Mouse (Mus musculus) thymus, adult 2 months (tissue): ENCODE results near the gene Gm44805. TPM values are rescaled to one million over a fixed set of nuclear protein-coding genes. Genes with fewer than 3 reads are reported as not detected.

ENCODE experiments used
- DNase-seq: peaks from one replicate; pipeline ENCODE4 v3.0.0; 2021
- H3K27ac ChIP-seq: fragments of 200-500 bp; 2 replicates; pipeline ENCODE4 v1.5.1; 2012; ENCODE audit warnings: low read length, control low read depth; ENCODE audit not compliant: control insufficient read depth, insufficient read depth
- H3K27me3 ChIP-seq: fragments of 200-500 bp; 2 replicates; pipeline ENCODE4 v1.6.1; 2012; ENCODE audit warnings: mild to moderate bottlenecking, low read length, moderate library complexity, mixed read lengths; ENCODE audit not compliant: control insufficient read depth, insufficient read depth
- H3K36me3 ChIP-seq: fragments of 200-500 bp; 2 replicates; pipeline ENCODE4 v1.6.1; 2012; ENCODE audit warnings: mild to moderate bottlenecking, low read length, moderate library complexity; ENCODE audit not compliant: control insufficient read depth, insufficient read depth
- H3K4me1 ChIP-seq: fragments of 200-500 bp; replicated peaks from 2 replicates; pipeline ENCODE4 v1.6.1; 2012; ENCODE audit warnings: low read length; ENCODE audit not compliant: control insufficient read depth, insufficient read depth
- H3K4me3 ChIP-seq: fragments of 200-500 bp; 2 replicates; pipeline ENCODE4 v1.5.1; 2012; ENCODE audit warnings: mild to moderate bottlenecking, low read length, control low read depth, moderate library complexity; ENCODE audit not compliant: control insufficient read depth, insufficient read depth
- CTCF ChIP-seq: fragments of 200-500 bp; IDR thresholded peaks from 2 replicates; pipeline ENCODE4 v1.5.1; 2012; ENCODE audit warnings: mild to moderate bottlenecking, control low read depth, low read length, moderate library complexity, borderline replicate concordance; ENCODE audit not compliant: control insufficient read depth, poor library complexity, insufficient read depth; ENCODE audit errors: extremely low read depth
- POLR2A ChIP-seq: fragments of 200-500 bp; IDR thresholded peaks from 2 replicates; pipeline ENCODE4 v1.6.1; 2012; ENCODE audit warnings: mild to moderate bottlenecking, low read length, control low read depth, moderate library complexity; ENCODE audit not compliant: control insufficient read depth, poor library complexity, insufficient read depth; ENCODE audit errors: extremely low read depth
- WGBS: fragments of 180-500 bp; shearing (Covaris S2); methylation state at CpG from one replicate; pipeline ENCODE4 v1.1.7; 2018; 5-methylcytosine and 5-hydroxymethylcytosine counted together
- polyA plus RNA-seq: library from polyadenylated mRNA; depleted of rRNA; stranded (reverse); fragments of >200 nt; gene quantifications from 2 replicates; pipeline ENCODE4 v1.2.3, GENCODE M21; 2012

Gm44805 gene
- polyA plus RNA-seq, 1 experiment, result not detected

GRCm38 (mm10) chr7:19664455-19664954 is 16.7 kb downstream of the Gm44805 start:
- Histone ChIP-seq H3K4me1 (peaks cover 19% of the 10 kb centered on the region), H3K4me3 (peak overlapping the region; percentile 80), H3K27ac (no peak overlapping the region), H3K36me3 (no peaks in the 10 kb centered on the region), H3K27me3 (no peaks in the 10 kb centered on the region)
- no peak for DNase-seq
- TF ChIP-seq POLR2A (0 out of 2 replicates have a peak, but pooled peaks have one; percentile 58), CTCF (no peak)
- WGBS, result under 1% methylated on average over 37 of the region's 37 CpGs

GRCm38 (mm10) chr7:19663940-19664339 is 17.3 kb downstream of the Gm44805 start:
- 21% methylated on average over 8 of the region's 8 CpGs for WGBS
- peak; percentile 11 for DNase-seq
- peak overlapping the region; percentile 80 for H3K4me3 ChIP-seq
- H3K27ac ChIP-seq, result no peak overlapping the region
- H3K27me3 ChIP-seq, result no peaks in the 10 kb centered on the region
- no peak for TF ChIP-seq POLR2A
- TF ChIP-seq CTCF, result no peak
- H3K4me1 ChIP-seq, result peaks cover 15% of the 10 kb centered on the region
- H3K36me3 ChIP-seq, result no peaks in the 10 kb centered on the region

GRCm38 (mm10) chr7:19652614-19653013 is 28.6 kb downstream of the Gm44805 start:
- H3K4me1 ChIP-seq, result no peaks in the 10 kb centered on the region
- no peaks in the 10 kb centered on the region for H3K27me3 ChIP-seq
- WGBS, result 97% methylated on average over 2 of the region's 2 CpGs
- no peak overlapping the region for H3K27ac ChIP-seq
- H3K4me3 ChIP-seq, result no peak overlapping the region
- peaks cover 34% of the 10 kb centered on the region for H3K36me3 ChIP-seq
- no peak for DNase-seq
- TF ChIP-seq POLR2A (no peak), CTCF (no peak)

- Histone ChIP-seq H3K27ac (no peak overlapping the region), H3K4me1 (no peaks in the 10 kb centered on the region), H3K4me3 (no peak overlapping the region), H3K36me3 (peaks cover 38% of the 10 kb centered on the region), H3K27me3 (no peaks in the 10 kb centered on the region)
- WGBS, result 68% methylated on average over 6 of the region's 6 CpGs
- DNase-seq, result no peak
- TF ChIP-seq CTCF (no peak), POLR2A (no peak)
These were observed 30.0 kb downstream of the Gm44805 start for GRCm38 (mm10) chr7:19651063-19651786.

- no peaks in the 10 kb centered on the region for H3K27me3 ChIP-seq
- H3K36me3 ChIP-seq, result peaks cover 90% of the 10 kb centered on the region
- TF ChIP-seq POLR2A, result no peak
- TF ChIP-seq CTCF, result no peak
- H3K4me1 ChIP-seq, result no peaks in the 10 kb centered on the region
- H3K27ac ChIP-seq, result no peak overlapping the region
- DNase-seq, result no peak
- H3K4me3 ChIP-seq, result no peak overlapping the region
- WGBS, result 95% methylated on average over 4 of the region's 4 CpGs
These were observed 40.0 kb downstream of the Gm44805 start for GRCm38 (mm10) chr7:19641223-19641622.

GRCm38 (mm10) chr7:19635074-19635827 is 46.0 kb downstream of the Gm44805 start:
- TF ChIP-seq POLR2A (no peak), CTCF (no peak)
- H3K27ac ChIP-seq, result no peak overlapping the region
- peaks cover 56% of the 10 kb centered on the region for H3K36me3 ChIP-seq
- no peak overlapping the region for H3K4me3 ChIP-seq
- WGBS, result 90% methylated on average over 11 of the region's 11 CpGs
- DNase-seq, result no peak
- no peaks in the 10 kb centered on the region for H3K4me1 ChIP-seq
- no peaks in the 10 kb centered on the region for H3K27me3 ChIP-seq
